In the genomic region with DNA sequence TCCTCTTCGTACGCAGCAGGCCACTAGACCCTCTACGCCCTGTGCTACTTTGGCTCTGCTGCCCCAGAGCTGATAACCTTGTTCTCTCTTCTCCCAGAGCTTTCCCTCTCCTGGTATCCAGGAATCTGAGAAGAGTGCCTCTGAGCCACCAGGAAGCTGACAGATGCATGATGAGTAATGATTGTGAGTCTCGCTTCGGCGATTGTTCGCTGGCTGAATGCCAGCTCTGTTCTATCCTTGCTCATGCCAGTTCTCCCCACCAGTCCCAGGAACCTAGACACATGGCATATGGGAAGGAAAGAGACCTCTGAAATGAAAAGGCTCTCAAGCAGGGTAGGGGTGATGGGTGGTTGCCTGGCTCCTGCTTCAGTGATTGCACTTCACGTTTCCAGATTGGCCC, we compare ENCODE assay signal across 14 mouse cellular contexts. TPM values are rescaled to one million over a fixed set of nuclear protein-coding genes. Genes with fewer than 3 reads are reported as not detected.
A peak's percentile ranks its signal among the peaks of the same experiment; 100 is the strongest.
DNase-seq lines count a peak whose midpoint lies in the region; ATAC-seq and TF ChIP-seq lines count a peak whose summit lies in the region.
"Had no signal": no experiment of that assay in that cellular context is flagged by ENCODE, and none has a peak within 500 bp of the region (broad histone marks: within the 10 kb centered on the region; RNA-seq: fewer than 3 reads in every experiment).

No protein-coding gene starts in this region.

- no peak for TF ChIP-seq CTCF in Patski (IDR thresholded peaks at IDR 0.05)
- TF ChIP-seq CTCF in stomach, postnatal 0 days (IDR thresholded peaks at IDR 0.05; ENCODE audit: low read depth), result no peak

- POLR2A ChIA-PET in Patski (lab: Charles Lee), result no interaction called here

- H3K9me3 ChIP-seq in heart, embryonic 10.5 days, result no peaks in the 10 kb centered on the region
- H3K9me3 ChIP-seq in stomach, postnatal 0 days (ENCODE audit: control insufficient read depth, low read length), result no peaks in the 10 kb centered on the region
- H3K9me3 ChIP-seq: forebrain, embryonic 12.5 days; hindbrain, embryonic 13.5 days; limb, embryonic 12.5 days had no signal

- no peak overlapping the region for H3K4me2 ChIP-seq in stomach, postnatal 0 days (replicated peaks; ENCODE audit: low read depth)
- H3K4me2 ChIP-seq: forebrain, embryonic 12.5 days; hindbrain, embryonic 13.5 days; limb, embryonic 12.5 days had no signal

- peaks cover 8% of the 10 kb centered on the region for H3K4me1 ChIP-seq in heart, embryonic 10.5 days
- H3K4me1 ChIP-seq in stomach, postnatal 0 days (replicated peaks; ENCODE audit: control insufficient read depth, insufficient read depth), result no peaks in the 10 kb centered on the region
- H3K4me1 ChIP-seq: forebrain, embryonic 12.5 days had no signal

- WGBS in heart, embryonic 10.5 days, result 47% methylated on average over 8 of the region's 8 CpGs
- 47% methylated on average over 8 of the region's 8 CpGs for WGBS in stomach, postnatal 0 days

- CTCF ChIA-PET in Patski (lab: Charles Lee), result interaction anchor here (1.1 kb wide), 1 partner anchor 72 kb away, joined by 3 read pairs; no protein-coding TSS in a partner anchor

- in situ Hi-C loops in Patski (cut with MboI; ENCODE audit: low pct_unique_long_range_greater_than_20kb), result no loop called here

- H3K4me3 ChIP-seq in heart, embryonic 10.5 days, result no peak overlapping the region
- no peak overlapping the region for H3K4me3 ChIP-seq in stomach, postnatal 0 days (ENCODE audit: low read depth, low read length)
- H3K4me3 ChIP-seq: forebrain, embryonic 12.5 days; hindbrain, embryonic 13.5 days; limb, embryonic 12.5 days had no signal

- no peaks in the 10 kb centered on the region for H3K36me3 ChIP-seq in heart, embryonic 10.5 days
- H3K36me3 ChIP-seq in stomach, postnatal 0 days (ENCODE audit: control insufficient read depth, insufficient read depth, low read length), result no peaks in the 10 kb centered on the region
- H3K36me3 ChIP-seq: forebrain, embryonic 12.5 days; hindbrain, embryonic 13.5 days; limb, embryonic 12.5 days had no signal

- H3K27ac ChIP-seq in heart, embryonic 10.5 days, result 0 out of 2 replicates have a peak overlapping the region, but pooled peaks have one; percentile 1
- no peak overlapping the region for H3K27ac ChIP-seq in stomach, postnatal 0 days (replicated peaks)
- H3K27ac ChIP-seq: forebrain, embryonic 12.5 days; hindbrain, embryonic 13.5 days; limb, embryonic 12.5 days had no signal

- H3K27me3 ChIP-seq in heart, embryonic 10.5 days (ENCODE audit: insufficient read depth, poor library complexity, severe bottlenecking), result no peaks in the 10 kb centered on the region
- H3K27me3 ChIP-seq in Patski, result no peaks in the 10 kb centered on the region
- no peaks in the 10 kb centered on the region for H3K27me3 ChIP-seq in stomach, postnatal 0 days (ENCODE audit: control insufficient read depth, insufficient read depth, low read length)
- H3K27me3 ChIP-seq: forebrain, embryonic 12.5 days; hindbrain, embryonic 13.5 days; limb, embryonic 12.5 days had no signal

- TF ChIP-seq EP300 in stomach, postnatal 0 days (optimal IDR thresholded peaks at IDR 0.05), result no peak

- no peak overlapping the region for H3K9ac ChIP-seq in stomach, postnatal 0 days (ENCODE audit: low read length)
- H3K9ac ChIP-seq: forebrain, embryonic 12.5 days; hindbrain, embryonic 13.5 days; limb, embryonic 12.5 days had no signal

- peak; percentile 39 for ATAC-seq in Patski
- no peak for ATAC-seq in stomach, postnatal 0 days (ENCODE audit: low FRiP score, low TSS enrichment)
- ATAC-seq in granulocyte monocyte progenitor cell, adult 5-6 weeks (replicated peaks; ENCODE audit: poor library complexity, severe bottlenecking), result no peak

- no peak for DNase-seq in heart, embryonic 10.5 days (ENCODE audit: low spot score)
- no peak for DNase-seq in heart, postnatal 4 days
- DNase-seq in 3134 (ENCODE audit: extremely low read depth, insufficient read length, low spot score), result peak; percentile 50
- DNase-seq in Patski (ENCODE audit: low read depth, low spot score), result peak; percentile 42
- peak; percentile 52 to 57 for DNase-seq in layer of hippocampus, postnatal 14 days (ENCODE audit: low spot score in 2 of 2)
- no peak for DNase-seq in stomach, postnatal 0 days (ENCODE audit: low spot score)
- DNase-seq: cerebellum, adult 8-10 months had no signal

RNA-seq across cellular contexts. Expression of gene Avpr1b, which starts 12.2 kb away (rescaled TPM):
- polyA plus RNA-seq in heart, embryonic 10.5 days (2016; fragmentation: Nextera tagmentation; extraction: Ambion mirVana), result not detected in 2 replicates
- not detected for total RNA-seq in heart, postnatal 4 days (2021)
- polyA plus RNA-seq in Patski (2021), result not detected
- under 1 TPM; 0.21 to 0.37 TPM for total RNA-seq in layer of hippocampus, postnatal 14 days (2021)
- polyA plus RNA-seq in stomach, postnatal 0 days (2015; fragmentation: Nextera tagmentation; extraction: Ambion mirVana), result 0.02 and 0.04 TPM in 2 replicates
- not detected in 2 replicates for total RNA-seq in granulocyte monocyte progenitor cell, adult 5-6 weeks (2014; fragmentation: Nextera tagmentation)
- not detected in 2 replicates for total RNA-seq in granulocyte monocyte progenitor cell, adult 5-6 weeks (2017)
- total RNA-seq: megakaryocyte progenitor cell, adult 5-6 weeks; MEL had no signal
- polyA plus RNA-seq: forebrain, embryonic 12.5 days; hindbrain, embryonic 13.5 days; limb, embryonic 12.5 days; testis, adult 2 months had no signal

RNA-seq across cellular contexts. Expression of gene Ctse, which starts 51.3 kb away (rescaled TPM):
- 0.07 and 0.21 TPM in 2 replicates for polyA plus RNA-seq in heart, embryonic 10.5 days (2016; fragmentation: Nextera tagmentation; extraction: Ambion mirVana)
- 1 to 10 TPM in 1 of 2 experiments, under 1 TPM in 1; 0.81 to 2.1 TPM for total RNA-seq in heart, postnatal 4 days (2021)
- polyA plus RNA-seq in Patski (2021), result not detected
- not detected for total RNA-seq in layer of hippocampus, postnatal 14 days (2021)
- polyA plus RNA-seq in stomach, postnatal 0 days (2015; fragmentation: Nextera tagmentation; extraction: Ambion mirVana), result 596 and 695 TPM in 2 replicates
- 1.7 and 7.5 TPM in 2 replicates for total RNA-seq in granulocyte monocyte progenitor cell, adult 5-6 weeks (2014; fragmentation: Nextera tagmentation)
- total RNA-seq in granulocyte monocyte progenitor cell, adult 5-6 weeks (2017), result 1.4 and 2.9 TPM in 2 replicates
- polyA plus RNA-seq: forebrain, embryonic 12.5 days; hindbrain, embryonic 13.5 days had no signal

RNA-seq across cellular contexts. Expression of gene Fam72a, which starts 59.1 kb away (rescaled TPM):
- 3.9 and 4.5 TPM in 2 replicates for polyA plus RNA-seq in heart, embryonic 10.5 days (2016; fragmentation: Nextera tagmentation; extraction: Ambion mirVana)
- total RNA-seq in heart, postnatal 4 days (2021), result 1 to 10 TPM; 1.2 to 1.8 TPM
- polyA plus RNA-seq in Patski (2021), result 2.3 TPM
- total RNA-seq in layer of hippocampus, postnatal 14 days (2021), result 1 to 10 TPM in 1 of 2 experiments, under 1 TPM in 1; 0.95 to 1.8 TPM
- polyA plus RNA-seq in stomach, postnatal 0 days (2015; fragmentation: Nextera tagmentation; extraction: Ambion mirVana), result 1.3 and 1.5 TPM in 2 replicates
- total RNA-seq in granulocyte monocyte progenitor cell, adult 5-6 weeks (2014; fragmentation: Nextera tagmentation), result 3.0 and 8.1 TPM in 2 replicates
- 5.0 and 5.7 TPM in 2 replicates for total RNA-seq in granulocyte monocyte progenitor cell, adult 5-6 weeks (2017)

RNA-seq across cellular contexts. Expression of gene Srgap2, which starts 59.7 kb away (rescaled TPM):
- polyA plus RNA-seq in heart, embryonic 10.5 days (2016; fragmentation: Nextera tagmentation; extraction: Ambion mirVana), result 18.7 and 19.4 TPM in 2 replicates
- 10 to 100 TPM; 34.2 to 40.4 TPM for total RNA-seq in heart, postnatal 4 days (2021)
- 29.4 TPM for polyA plus RNA-seq in Patski (2021)
- 100 to 1,000 TPM; 116 to 117 TPM for total RNA-seq in layer of hippocampus, postnatal 14 days (2021)
- polyA plus RNA-seq in stomach, postnatal 0 days (2015; fragmentation: Nextera tagmentation; extraction: Ambion mirVana), result 7.7 and 9.1 TPM in 2 replicates
- total RNA-seq in granulocyte monocyte progenitor cell, adult 5-6 weeks (2014; fragmentation: Nextera tagmentation), result 36.0 and 61.0 TPM in 2 replicates
- total RNA-seq in granulocyte monocyte progenitor cell, adult 5-6 weeks (2017), result 14.3 and 16.5 TPM in 2 replicates

Comparison
In these comparisons a context has a peak if more than half of its experiments do, and no peak if none do; other contexts are left out.
1. DNase-seq: peak in 3134 (single experiment), Patski (single experiment) and layer of hippocampus, postnatal 14 days (2 of 2); none in heart, embryonic 10.5 days (single experiment), heart, postnatal 4 days (single experiment) and stomach, postnatal 0 days (single experiment).